Mouse (Mus musculus) heart, embryonic 12.5 days (tissue): ENCODE results near the gene Kdm6b. TPM values are rescaled to one million over a fixed set of nuclear protein-coding genes. Genes with fewer than 3 reads are reported as not detected.

Experiments used
- ATAC-seq: fragments of 200-750 bp; cut with Nextera tagmentation; 2 replicates; pipeline ENCODE4 v1.8.0; 2017; ENCODE audit warnings: moderate TSS enrichment, moderate library complexity; ENCODE audit not compliant: insufficient number of reproducible peaks, low FRiP score
- H3K27ac ChIP-seq: fragments of 300-500 bp; sonication (generic); 2 replicates; pipeline ENCODE4 v1.5.1; 2016; ENCODE audit warnings: mild to moderate bottlenecking, moderate library complexity; ENCODE audit not compliant: poor library complexity, severe bottlenecking
- H3K27me3 ChIP-seq: fragments of 300-500 bp; sonication (generic); replicated peaks from 2 replicates; pipeline ENCODE4 v1.6.1; 2016; ENCODE audit warnings: mild to moderate bottlenecking, moderate library complexity
- H3K36me3 ChIP-seq: fragments of 300-500 bp; sonication (generic); 2 replicates; pipeline ENCODE4 v1.6.1; 2016; ENCODE audit warnings: mild to moderate bottlenecking, moderate library complexity
- H3K4me1 ChIP-seq: fragments of 300-500 bp; sonication (generic); replicated peaks from 2 replicates; pipeline ENCODE4 v1.6.1; 2016; ENCODE audit warnings: mild to moderate bottlenecking
- H3K4me2 ChIP-seq: fragments of 300-500 bp; sonication (generic); 2 replicates; pipeline ENCODE4 v1.6.1; 2016; ENCODE audit warnings: mild to moderate bottlenecking, moderate library complexity
- H3K4me3 ChIP-seq: fragments of 300-500 bp; sonication (generic); 2 replicates; pipeline ENCODE4 v1.5.1; 2016; ENCODE audit warnings: mild to moderate bottlenecking
- H3K9ac ChIP-seq: fragments of 300-500 bp; sonication (generic); 2 replicates; pipeline ENCODE4 v1.6.1; 2016; ENCODE audit warnings: mild to moderate bottlenecking, moderate library complexity
- H3K9me3 ChIP-seq: fragments of 300-500 bp; sonication (generic); replicated peaks from 2 replicates; pipeline ENCODE4 v1.6.1; 2016; ENCODE audit warnings: mild to moderate bottlenecking, moderate library complexity
- WGBS: fragments of 180-500 bp; shearing (Covaris S2); methylation state at CpG from one replicate; pipeline ENCODE4 v1.1.7; 2016; 5-methylcytosine and 5-hydroxymethylcytosine counted together
- polyA plus RNA-seq: library from polyadenylated mRNA; unstranded; fragments of >200 nt; fragmentation: Nextera tagmentation; extraction: Ambion mirVana; gene quantifications from 2 replicates; pipeline ENCODE4 v1.2.1, GENCODE M21; 2016

Kdm6b gene
- polyA plus RNA-seq, 1 experiment from 2014 or later = 24.9 TPM

- Histone ChIP-seq H3K36me3 (no peaks in the 10 kb centered on the region), H3K4me2 (no peak overlapping the region), H3K9ac (no peak overlapping the region), H3K4me1 (peaks cover 11% of the 10 kb centered on the region), H3K4me3 (no peak overlapping the region), H3K27me3 (peaks cover 16% of the 10 kb centered on the region; the same call in 1 of the 2 replicates), H3K27ac (no peak overlapping the region), H3K9me3 (no peaks in the 10 kb centered on the region)
- no peak for ATAC-seq
- WGBS = 37% methylated on average over 11 of the region's 11 CpGs
Observed at GRCm38 (mm10) chr11:69431829-69432639, 18.6 kb upstream of the Kdm6b start.

- no peak overlapping the region for H3K4me3 ChIP-seq
- H3K9me3 ChIP-seq = no peaks in the 10 kb centered on the region
- 83% methylated on average over 15 of the region's 15 CpGs for WGBS
- H3K4me2 ChIP-seq = no peak overlapping the region
- no peak overlapping the region for H3K27ac ChIP-seq
- H3K9ac ChIP-seq = no peak overlapping the region
- H3K27me3 ChIP-seq = peaks cover 11% of the 10 kb centered on the region; the same call in 1 of the 2 replicates
- H3K4me1 ChIP-seq = peaks cover 11% of the 10 kb centered on the region
- no peaks in the 10 kb centered on the region for H3K36me3 ChIP-seq
- no peak for ATAC-seq
Observed at GRCm38 (mm10) chr11:69430631-69431030, 17.2 kb upstream of the Kdm6b start.

- Histone ChIP-seq H3K27me3 (peaks cover 8% of the 10 kb centered on the region; the same call in 1 of the 2 replicates), H3K27ac (no peak overlapping the region), H3K9ac (no peak overlapping the region; the same call in 1 of the 2 replicates), H3K9me3 (no peaks in the 10 kb centered on the region), H3K4me1 (peaks cover 11% of the 10 kb centered on the region), H3K36me3 (no peaks in the 10 kb centered on the region), H3K4me2 (no peak overlapping the region), H3K4me3 (no peak overlapping the region)
- ATAC-seq = no peak
- 26% methylated on average over 2 of the region's 2 CpGs for WGBS
Observed at GRCm38 (mm10) chr11:69429313-69429712, 15.8 kb upstream of the Kdm6b start.

GRCm38 (mm10) chr11:69428751-69429150 is 15.3 kb upstream of the Kdm6b start:
- Histone ChIP-seq H3K9me3 (no peaks in the 10 kb centered on the region), H3K4me2 (no peak overlapping the region), H3K4me1 (peaks cover 11% of the 10 kb centered on the region), H3K4me3 (no peak overlapping the region), H3K27ac (no peak overlapping the region), H3K9ac (no peak overlapping the region), H3K36me3 (no peaks in the 10 kb centered on the region), H3K27me3 (peaks cover 8% of the 10 kb centered on the region; the same call in 1 of the 2 replicates)
- WGBS = 27% methylated on average over 4 of the region's 4 CpGs
- ATAC-seq = no peak

- no peak for ATAC-seq
- 74% methylated on average over 2 of the region's 2 CpGs for WGBS
- Histone ChIP-seq H3K36me3 (no peaks in the 10 kb centered on the region), H3K4me3 (no peak overlapping the region), H3K27me3 (peaks cover 20% of the 10 kb centered on the region), H3K4me1 (peaks cover 14% of the 10 kb centered on the region), H3K27ac (no peak overlapping the region), H3K9ac (no peak overlapping the region), H3K9me3 (no peaks in the 10 kb centered on the region), H3K4me2 (no peak overlapping the region)
Observed at GRCm38 (mm10) chr11:69426246-69426645, 12.8 kb upstream of the Kdm6b start.

GRCm38 (mm10) chr11:69423885-69424284 is 10.4 kb upstream of the Kdm6b start:
- peaks cover 27% of the 10 kb centered on the region for H3K4me1 ChIP-seq
- no peak overlapping the region for H3K4me3 ChIP-seq
- WGBS = 49% methylated on average over 6 of the region's 6 CpGs
- H3K4me2 ChIP-seq = no peak overlapping the region
- ATAC-seq = no peak
- H3K36me3 ChIP-seq = no peaks in the 10 kb centered on the region
- H3K27me3 ChIP-seq = peaks cover 27% of the 10 kb centered on the region
- H3K9ac ChIP-seq = no peak overlapping the region
- H3K9me3 ChIP-seq = no peaks in the 10 kb centered on the region
- H3K27ac ChIP-seq = no peak overlapping the region

- H3K4me1 ChIP-seq = peaks cover 33% of the 10 kb centered on the region
- H3K27me3 ChIP-seq = peaks cover 27% of the 10 kb centered on the region
- H3K9ac ChIP-seq = no peak overlapping the region
- 85% methylated on average over 10 of the region's 10 CpGs for WGBS
- no peaks in the 10 kb centered on the region for H3K36me3 ChIP-seq
- ATAC-seq = no peak
- no peak overlapping the region for H3K27ac ChIP-seq
- no peak overlapping the region for H3K4me3 ChIP-seq
- H3K9me3 ChIP-seq = no peaks in the 10 kb centered on the region
- H3K4me2 ChIP-seq = no peak overlapping the region
Observed at GRCm38 (mm10) chr11:69422842-69423241, 9.4 kb upstream of the Kdm6b start.

- 19% methylated on average over 25 of the region's 25 CpGs for WGBS
- Histone ChIP-seq H3K4me2 (peak overlapping the region; percentile 88), H3K9me3 (no peaks in the 10 kb centered on the region), H3K9ac (peak overlapping the region; percentile 58), H3K36me3 (no peaks in the 10 kb centered on the region), H3K27me3 (peaks cover 27% of the 10 kb centered on the region), H3K4me1 (peaks cover 42% of the 10 kb centered on the region), H3K4me3 (peak overlapping the region; percentile 64), H3K27ac (no peak overlapping the region)
- ATAC-seq = no peak
Observed at GRCm38 (mm10) chr11:69421131-69421977, 7.9 kb upstream of the Kdm6b start.

GRCm38 (mm10) chr11:69420554-69421000 is 7.1 kb upstream of the Kdm6b start:
- ATAC-seq = no peak
- Histone ChIP-seq H3K4me3 (peak overlapping the region; percentile 64), H3K9me3 (no peaks in the 10 kb centered on the region), H3K4me1 (peaks cover 42% of the 10 kb centered on the region), H3K36me3 (no peaks in the 10 kb centered on the region), H3K27ac (no peak overlapping the region), H3K27me3 (peaks cover 27% of the 10 kb centered on the region), H3K4me2 (peak overlapping the region; percentile 88), H3K9ac (peak overlapping the region; percentile 58)
- 10% methylated on average over 10 of the region's 10 CpGs for WGBS

- Histone ChIP-seq H3K4me2 (peak overlapping the region; percentile 88), H3K9me3 (no peaks in the 10 kb centered on the region), H3K36me3 (no peaks in the 10 kb centered on the region), H3K4me1 (peaks cover 46% of the 10 kb centered on the region), H3K4me3 (peak overlapping the region; percentile 64), H3K27ac (peak overlapping the region; percentile 84; the same call in 1 of the 2 replicates), H3K9ac (peak overlapping the region; percentile 58), H3K27me3 (peaks cover 27% of the 10 kb centered on the region)
- 1% methylated on average over 31 of the region's 31 CpGs for WGBS
- no peak for ATAC-seq
Observed at GRCm38 (mm10) chr11:69419813-69420553, 6.5 kb upstream of the Kdm6b start.
